Mouse (Mus musculus) regulatory T cell (primary cell): ENCODE measurements at regions not wholly inside any gene's neighbourhood (a gene's known extent, or its start where the extent isn't known, plus 50 kb on each side); places are given as distances from the start of the nearest gene placed in this dataset.

ENCODE experiments used
- in situ Hi-C: fragments of 300-600 bp; cut with MboI, MseI; formaldehyde crosslinking; loops from one replicate; pipeline ENCODE4 v1.15.1; 2025; ENCODE audit warnings: high pct_unique_total_duplicates

DNA sequence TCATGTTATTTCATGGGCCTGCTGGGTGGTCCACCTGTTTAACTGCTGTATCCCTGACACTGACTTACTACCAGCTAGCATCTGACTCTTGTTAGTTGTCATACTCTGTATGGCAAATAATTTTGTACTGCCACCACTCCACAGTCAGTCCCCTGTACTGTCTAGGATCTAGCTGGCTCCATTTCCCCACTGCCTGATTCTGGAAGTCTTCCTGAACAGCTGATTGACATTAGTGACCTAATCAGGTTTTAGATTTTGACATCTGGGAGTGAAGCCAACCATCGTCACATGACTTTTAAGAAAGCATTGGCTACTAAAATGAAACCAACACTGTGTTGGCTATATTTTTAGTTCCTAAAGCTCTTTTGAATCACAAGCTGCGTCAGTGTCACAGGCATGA lies 711.3 kb downstream of the Bcl11a start:
- in situ Hi-C loops = no loop called here

DNA sequence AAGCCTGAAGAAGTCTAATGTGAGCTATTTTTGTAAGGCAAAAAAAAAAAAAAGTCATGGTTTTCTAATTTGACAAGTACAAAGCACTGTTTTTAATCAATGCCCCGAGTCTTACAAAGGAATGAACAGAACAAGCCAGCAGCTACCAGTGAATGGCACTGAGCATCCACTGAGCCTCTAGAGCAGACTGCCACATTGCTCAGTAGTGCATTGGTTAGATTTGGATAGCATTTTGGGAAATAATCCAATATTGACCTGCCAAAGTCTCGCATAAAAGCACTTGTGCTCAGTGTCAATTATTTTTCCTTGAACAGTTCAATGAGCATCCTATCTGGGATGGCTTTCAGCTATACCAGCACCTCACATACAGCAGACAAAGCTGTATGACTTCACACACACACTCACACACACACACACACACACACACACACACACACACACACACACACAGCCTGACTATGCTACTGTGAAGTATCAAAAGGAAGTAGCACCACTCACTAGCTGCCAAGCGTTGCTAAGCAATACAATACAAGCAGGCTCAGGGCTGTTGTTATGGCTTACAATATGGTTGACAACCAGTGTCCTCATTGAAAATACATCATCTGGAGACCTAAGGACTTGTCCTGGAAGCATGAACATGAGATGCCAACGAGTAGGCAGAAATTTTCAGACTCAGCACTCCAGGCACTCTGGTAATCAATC lies 717.8 kb downstream of the Bcl11a start:
- in situ Hi-C loops = no loop called here

DNA sequence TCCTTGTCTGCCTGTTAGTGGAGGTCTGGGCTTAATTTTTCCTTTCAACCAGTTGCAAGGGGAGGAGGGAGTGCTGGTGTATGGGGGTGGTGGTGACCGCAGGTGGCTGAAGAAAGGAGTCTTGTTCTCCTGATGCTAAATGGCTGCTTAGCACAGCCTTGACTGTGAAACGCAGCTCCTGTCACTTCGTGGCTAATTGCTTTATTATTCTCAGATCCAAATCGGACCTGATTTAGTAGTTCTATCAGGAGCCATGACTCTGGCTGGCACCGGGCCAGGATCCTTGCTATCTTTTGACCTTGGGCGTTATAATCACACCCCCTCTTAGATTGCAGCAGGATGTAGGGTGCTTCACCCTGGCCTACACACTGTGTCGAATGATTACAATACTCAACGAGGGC lies 726.8 kb downstream of the Bcl11a start:
- in situ Hi-C loops = no loop called here

DNA sequence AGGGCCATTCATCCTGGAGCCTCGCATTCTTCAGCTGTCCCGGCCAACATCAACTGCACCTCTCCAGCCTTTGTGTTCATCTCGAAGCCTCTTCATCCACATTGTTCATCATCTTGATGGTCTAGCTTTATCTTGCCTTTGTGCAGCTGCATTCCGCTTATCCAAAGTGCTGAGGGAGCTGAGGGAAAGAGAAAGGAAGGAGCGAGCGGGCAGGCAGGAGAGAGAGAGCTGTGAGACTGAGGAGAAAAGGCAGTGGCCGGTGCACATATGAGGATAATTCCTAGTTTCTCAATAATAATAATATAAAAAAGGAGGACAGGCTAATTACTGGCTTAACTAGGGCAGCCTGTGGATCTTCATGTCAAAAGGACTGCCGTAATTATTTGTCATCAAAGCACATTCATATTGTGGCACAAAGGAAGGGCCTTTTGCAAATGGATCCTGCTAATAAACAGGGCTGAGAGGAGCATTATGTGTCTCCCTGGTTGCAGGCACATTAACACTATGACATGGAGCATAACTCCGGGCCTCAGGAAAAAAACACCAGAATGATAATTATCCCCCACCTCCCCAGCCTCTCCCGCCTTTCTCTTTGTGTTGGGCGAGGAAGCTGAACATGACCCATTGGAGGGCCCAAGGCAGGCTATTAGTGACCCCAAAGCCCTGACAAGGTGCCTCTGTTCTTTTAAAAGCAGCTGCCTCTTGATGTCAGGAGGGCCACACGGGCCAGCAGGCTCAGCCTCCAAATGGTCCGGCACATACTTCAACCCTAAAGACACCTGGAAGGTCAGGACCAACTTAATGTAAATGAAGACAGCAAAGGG lies 751.9 kb downstream of the Bcl11a start:
- in situ Hi-C loops = no loop called here

DNA sequence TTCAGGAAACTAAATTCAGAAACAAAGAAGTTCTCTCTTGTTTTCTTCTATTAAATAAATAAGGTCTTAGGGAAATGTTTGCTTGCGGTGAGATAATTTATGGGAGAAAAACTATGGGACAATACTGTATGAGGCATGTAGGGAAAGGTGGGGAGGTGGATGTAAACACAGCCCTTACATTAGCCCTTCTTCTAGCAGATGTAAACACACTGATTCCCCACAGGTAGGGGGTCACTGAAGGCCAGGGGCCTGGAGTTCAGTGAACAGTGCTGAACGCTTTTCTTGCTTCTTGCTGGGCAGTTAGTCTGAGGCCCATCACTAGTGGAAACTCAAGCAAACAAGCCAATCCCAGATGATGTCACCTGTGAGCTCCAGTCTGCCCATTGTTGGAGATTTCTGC lies 752.6 kb downstream of the Bcl11a start:
- in situ Hi-C loops = no loop called here

DNA sequence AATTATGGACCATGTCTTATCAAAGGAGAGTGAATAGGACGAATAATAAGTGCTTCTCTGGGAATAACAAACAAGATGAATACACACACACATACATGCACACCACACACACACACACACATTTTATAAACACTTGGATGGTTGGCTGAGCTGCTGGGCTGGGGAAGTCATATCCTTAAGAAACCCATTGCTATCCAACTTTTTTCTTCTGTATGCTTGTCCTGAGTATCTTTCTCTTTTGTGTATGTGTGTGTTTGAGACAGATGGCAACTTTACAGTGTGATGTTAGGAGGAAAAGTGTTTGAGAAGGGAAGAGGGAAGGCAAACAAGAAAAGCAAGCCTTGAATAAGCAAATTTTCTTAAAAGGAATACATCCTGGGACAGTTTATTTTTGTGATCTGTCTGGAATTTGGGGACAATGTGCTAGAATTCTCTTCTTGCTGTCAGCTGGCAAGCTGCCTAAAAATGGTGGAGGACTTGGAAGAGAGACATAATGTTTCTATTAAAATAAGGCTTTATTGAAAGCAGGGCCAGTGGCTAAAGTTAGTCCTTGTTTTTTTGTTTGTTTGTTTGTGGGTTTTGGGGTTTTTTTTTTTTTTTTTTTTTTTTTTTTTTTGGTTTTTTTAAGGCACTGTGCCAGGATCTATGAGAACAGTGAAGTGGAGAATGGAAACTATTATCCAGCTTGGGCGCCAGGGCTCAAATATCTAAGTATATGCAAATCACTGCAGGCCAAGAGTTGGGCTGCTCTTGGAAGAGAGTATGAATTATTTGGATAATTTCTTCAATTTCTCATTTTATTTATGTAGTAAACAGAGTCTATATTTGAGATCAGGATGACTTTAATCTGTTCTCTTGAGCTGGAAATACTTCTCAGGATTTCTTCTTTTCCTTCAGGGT lies 766.2 kb downstream of the Bcl11a start:
- in situ Hi-C loops = no loop called here

DNA sequence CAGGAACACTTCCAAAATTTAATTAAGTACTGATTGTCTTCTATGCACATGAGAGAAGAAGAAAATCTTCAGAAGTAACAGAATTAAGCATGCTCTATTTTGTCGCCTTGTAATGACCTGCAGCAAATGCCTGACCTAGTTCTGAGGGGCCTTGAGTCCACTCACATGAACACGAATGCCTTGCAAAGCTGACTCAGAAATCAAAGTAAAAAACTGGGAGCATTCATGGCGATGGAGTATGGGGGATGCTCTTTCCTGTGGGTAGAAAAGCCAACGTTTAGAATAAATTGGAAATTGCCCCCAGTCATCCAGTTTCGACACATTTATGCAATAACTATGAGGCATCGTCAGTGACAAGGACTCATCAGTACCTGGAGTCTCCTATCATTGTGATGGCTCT lies 779.1 kb downstream of the Bcl11a start:
- in situ Hi-C loops = no loop called here

DNA sequence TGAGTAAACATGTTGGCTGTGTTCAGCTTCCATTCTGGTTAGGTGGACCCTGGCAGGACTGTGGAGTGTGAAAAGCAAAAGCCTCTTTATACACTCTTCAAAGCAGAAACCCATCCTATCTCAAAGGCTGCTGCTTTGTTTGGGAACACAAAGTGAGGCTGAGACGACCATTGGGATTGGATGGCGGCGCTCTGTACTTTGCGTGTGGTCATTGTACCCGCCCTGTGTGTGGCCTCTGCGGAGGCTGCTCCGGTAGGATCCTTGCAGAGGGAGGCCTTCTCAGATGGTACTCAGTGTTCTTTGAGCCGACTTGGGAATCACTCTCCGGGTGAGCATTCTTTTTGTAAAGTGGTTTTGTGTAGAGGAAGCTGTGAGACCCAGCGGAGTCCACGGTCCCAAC lies 786.8 kb downstream of the Bcl11a start:
- in situ Hi-C loops = no loop called here

DNA sequence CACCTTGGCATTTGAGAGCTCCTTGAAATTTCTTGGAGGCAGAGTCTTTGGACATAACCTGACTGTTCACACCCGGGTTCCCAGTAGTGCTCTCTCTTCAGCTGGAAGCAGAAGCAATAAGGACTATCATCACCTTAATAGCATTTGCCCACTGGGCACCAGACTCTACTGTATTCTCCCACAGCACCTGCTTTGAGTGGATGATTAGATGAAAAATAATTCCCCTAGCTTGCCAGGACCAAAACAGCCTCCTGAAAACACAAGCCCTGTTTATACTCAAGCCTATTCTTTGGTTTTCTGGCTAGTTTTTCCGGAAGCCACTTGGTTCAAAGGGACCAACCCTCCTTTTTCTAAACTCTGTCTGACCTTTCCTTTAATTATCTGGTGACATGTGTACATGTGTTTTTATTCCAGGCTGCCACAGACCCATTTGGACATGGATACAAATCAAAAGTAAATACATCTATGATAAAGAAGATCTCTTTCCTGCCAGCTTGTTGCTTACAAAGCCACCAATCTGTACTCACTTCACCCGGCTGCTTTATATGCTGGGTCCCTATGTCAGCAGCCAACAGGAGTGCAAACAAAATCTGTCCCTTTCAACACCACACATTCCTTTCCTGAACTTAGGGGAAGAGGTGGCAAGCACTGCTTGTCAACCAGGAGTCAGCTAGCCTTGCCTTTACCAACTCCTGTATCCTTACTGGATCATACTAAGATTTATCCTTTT lies 787.4 kb downstream of the Bcl11a start:
- in situ Hi-C loops = no loop called here
